Comparison of ENCODE assay signal across 16 mouse cellular contexts in genomic region chr6:54099659-54100058, GRCm38 (mm10).
DNase-seq lines count a peak whose midpoint lies in the region; ATAC-seq and TF ChIP-seq lines count a peak whose summit lies in the region.
"Had no signal": no experiment of that assay in that cellular context is flagged by ENCODE, and none has a peak within 500 bp of the region (broad histone marks: within the 10 kb centered on the region; RNA-seq: fewer than 3 reads in every experiment).

No protein-coding gene starts in this region.

- H3K27ac ChIP-seq in liver, postnatal 0 days (ENCODE audit: low read depth), result no peak overlapping the region
- no peak overlapping the region for H3K27ac ChIP-seq in liver, embryonic 11.5 days (ENCODE audit: low read depth, low read length)
- H3K27ac ChIP-seq in kidney, postnatal 0 days, result no peak overlapping the region
- H3K27ac ChIP-seq: forebrain, embryonic 12.5 days; hindbrain, embryonic 12.5 days; layer of hippocampus, adult 2 months; limb, embryonic 12.5 days had no signal

- H3K27me3 ChIP-seq in liver, postnatal 0 days (ENCODE audit: insufficient read depth, low read length), result no peaks in the 10 kb centered on the region
- no peaks in the 10 kb centered on the region for H3K27me3 ChIP-seq in liver, embryonic 11.5 days (replicated peaks; ENCODE audit: control insufficient read depth, insufficient read depth, low read length)
- H3K27me3 ChIP-seq in kidney, postnatal 0 days (ENCODE audit: insufficient read depth, low read length), result no peaks in the 10 kb centered on the region
- H3K27me3 ChIP-seq: hindbrain, embryonic 12.5 days; Patski had no signal

- H3K36me3 ChIP-seq in liver, postnatal 0 days (replicated peaks; ENCODE audit: insufficient read depth, low read length), result no peaks in the 10 kb centered on the region
- H3K36me3 ChIP-seq in liver, embryonic 11.5 days (ENCODE audit: control insufficient read depth, insufficient read depth, low read length), result no peaks in the 10 kb centered on the region
- H3K36me3 ChIP-seq in kidney, postnatal 0 days (ENCODE audit: insufficient read depth, low read length), result no peaks in the 10 kb centered on the region
- H3K36me3 ChIP-seq: forebrain, embryonic 12.5 days; hindbrain, embryonic 12.5 days; limb, embryonic 12.5 days had no signal

- no peak overlapping the region for H3K4me2 ChIP-seq in liver, postnatal 0 days (ENCODE audit: low read depth, low read length)
- no peak overlapping the region for H3K4me2 ChIP-seq in liver, embryonic 11.5 days
- no peak overlapping the region for H3K4me2 ChIP-seq in kidney, postnatal 0 days (ENCODE audit: low read length)
- H3K4me2 ChIP-seq: forebrain, embryonic 12.5 days; hindbrain, embryonic 12.5 days; limb, embryonic 12.5 days had no signal

- no peak for TF ChIP-seq CTCF in liver, postnatal 0 days (IDR thresholded peaks at IDR 0.05; ENCODE audit: low read depth)
- no peak for TF ChIP-seq CTCF in kidney, postnatal 0 days (IDR thresholded peaks at IDR 0.05; ENCODE audit: low read depth)

- H3K9ac ChIP-seq in liver, postnatal 0 days (replicated peaks), result no peak overlapping the region
- no peak overlapping the region for H3K9ac ChIP-seq in liver, embryonic 11.5 days (ENCODE audit: low read depth, low read length)
- no peak overlapping the region for H3K9ac ChIP-seq in kidney, postnatal 0 days (ENCODE audit: low read depth, low read length)
- H3K9ac ChIP-seq: forebrain, embryonic 12.5 days; hindbrain, embryonic 12.5 days; limb, embryonic 12.5 days had no signal

- WGBS in liver, postnatal 0 days (ENCODE audit: insufficient replicate concordance), result 51% methylated on average over 6 of the region's 6 CpGs
- 67% methylated on average over 6 of the region's 6 CpGs for WGBS in liver, embryonic 11.5 days
- WGBS in kidney, postnatal 0 days, result 33% methylated on average over 6 of the region's 6 CpGs

- H3K4me3 ChIP-seq in liver, postnatal 0 days (ENCODE audit: low read depth, low read length), result no peak overlapping the region
- H3K4me3 ChIP-seq in liver, embryonic 11.5 days (ENCODE audit: low read depth, low read length), result no peak overlapping the region
- H3K4me3 ChIP-seq in kidney, postnatal 0 days (replicated peaks; ENCODE audit: low read depth, low read length), result no peak overlapping the region
- H3K4me3 ChIP-seq: forebrain, embryonic 12.5 days; hindbrain, embryonic 12.5 days; layer of hippocampus, adult 2 months; limb, embryonic 12.5 days; megakaryocyte, embryonic 14.5 days had no signal

- no peak for TF ChIP-seq EP300 in liver, postnatal 0 days (IDR thresholded peaks at IDR 0.05; ENCODE audit: low read depth)

- no peak for ATAC-seq in liver, postnatal 0 days
- no peak for ATAC-seq in liver, embryonic 11.5 days (replicated peaks; ENCODE audit: low FRiP score)
- ATAC-seq in kidney, postnatal 0 days (replicated peaks; ENCODE audit: low FRiP score, low read depth), result no peak
- ATAC-seq: CD4-positive, CD25-positive, alpha-beta regulatory T cell, adult 4 months; Patski had no signal

- DNase-seq in gastrocnemius, postnatal 10 days, result peak; percentile 29
- no peak for DNase-seq in gastrocnemius, adult 8-10 months (ENCODE audit: low spot score in 2 of 2)
- peak; percentile 24 for DNase-seq in liver, postnatal 0 days
- no peak for DNase-seq in liver, embryonic 11.5 days (ENCODE audit: low spot score)
- peak; percentile 27 for DNase-seq in kidney, postnatal 0 days (ENCODE audit: low spot score)
- peak; percentile 54 for DNase-seq in lung, postnatal 25 days (ENCODE audit: low spot score)
- DNase-seq in ovary, adult 18-20 months (ENCODE audit: low spot score), result no peak
- DNase-seq in liver, result no peak
- DNase-seq: adrenal gland, adult 2 months had no signal

- H3K4me1 ChIP-seq in liver, postnatal 0 days (ENCODE audit: insufficient read depth), result peaks cover 4% of the 10 kb centered on the region; the same call in 1 of the 2 replicates
- H3K4me1 ChIP-seq in liver, embryonic 11.5 days (replicated peaks; ENCODE audit: control insufficient read depth, insufficient read depth, low read length), result no peaks in the 10 kb centered on the region
- peaks cover 9% of the 10 kb centered on the region; the same call in 1 of the 2 replicates for H3K4me1 ChIP-seq in kidney, postnatal 0 days (replicated peaks; ENCODE audit: insufficient read depth, low read length)

- no peaks in the 10 kb centered on the region for H3K9me3 ChIP-seq in liver, postnatal 0 days (ENCODE audit: low read length)
- H3K9me3 ChIP-seq in liver, embryonic 11.5 days (ENCODE audit: control insufficient read depth, low read length), result no peaks in the 10 kb centered on the region
- H3K9me3 ChIP-seq in kidney, postnatal 0 days (replicated peaks; ENCODE audit: low read length), result no peaks in the 10 kb centered on the region
- H3K9me3 ChIP-seq: forebrain, embryonic 12.5 days; hindbrain, embryonic 12.5 days; limb, embryonic 12.5 days; megakaryocyte, embryonic 14.5 days had no signal

Comparison
In these comparisons a context has a peak if more than half of its experiments do, and no peak if none do; other contexts are left out.
1. DNase-seq: peak in gastrocnemius, postnatal 10 days (single experiment), liver, postnatal 0 days (single experiment), kidney, postnatal 0 days (single experiment) and lung, postnatal 25 days (single experiment); none in gastrocnemius, adult 8-10 months (0 of 2), liver, embryonic 11.5 days (single experiment), ovary, adult 18-20 months (single experiment) and liver (single experiment).